Mouse (Mus musculus) testis, adult 2 months (tissue): ENCODE data around the gene Cox6b1.

Experiments
- CTCF ChIP-seq: fragments of 200-500 bp; IDR thresholded peaks from 2 replicates; pipeline ENCODE4 v1.5.1; 2012; ENCODE audit warnings: low read depth, mild to moderate bottlenecking, inconsistent platforms, low read length, moderate library complexity; ENCODE audit not compliant: control insufficient read depth, insufficient read depth, insufficient replicate concordance
- POLR2A ChIP-seq: fragments of 200-500 bp; IDR thresholded peaks from 2 replicates; pipeline ENCODE4 v1.6.1; 2012; ENCODE audit warnings: low read depth, mild to moderate bottlenecking, inconsistent platforms, low read length, moderate library complexity; ENCODE audit not compliant: control insufficient read depth

- TF ChIP-seq CTCF (no peak), POLR2A (no peak)
Observed at GRCm38 (mm10) chr7:30626647-30627046, 696 bp upstream of the Cox6b1 start.
